Mouse (Mus musculus): ENCODE data around the gene Gtf2h4. TPM values are rescaled to one million over a fixed set of nuclear protein-coding genes. Genes with fewer than 3 reads are reported as not detected.

The Gtf2h4 gene
- 12.5 and 21.1 TPM in 2 replicates for polyA plus RNA-seq (2011; ENCODE audit: insufficient read depth, insufficient read length, low replicate concordance, missing spikeins)

DNA sequence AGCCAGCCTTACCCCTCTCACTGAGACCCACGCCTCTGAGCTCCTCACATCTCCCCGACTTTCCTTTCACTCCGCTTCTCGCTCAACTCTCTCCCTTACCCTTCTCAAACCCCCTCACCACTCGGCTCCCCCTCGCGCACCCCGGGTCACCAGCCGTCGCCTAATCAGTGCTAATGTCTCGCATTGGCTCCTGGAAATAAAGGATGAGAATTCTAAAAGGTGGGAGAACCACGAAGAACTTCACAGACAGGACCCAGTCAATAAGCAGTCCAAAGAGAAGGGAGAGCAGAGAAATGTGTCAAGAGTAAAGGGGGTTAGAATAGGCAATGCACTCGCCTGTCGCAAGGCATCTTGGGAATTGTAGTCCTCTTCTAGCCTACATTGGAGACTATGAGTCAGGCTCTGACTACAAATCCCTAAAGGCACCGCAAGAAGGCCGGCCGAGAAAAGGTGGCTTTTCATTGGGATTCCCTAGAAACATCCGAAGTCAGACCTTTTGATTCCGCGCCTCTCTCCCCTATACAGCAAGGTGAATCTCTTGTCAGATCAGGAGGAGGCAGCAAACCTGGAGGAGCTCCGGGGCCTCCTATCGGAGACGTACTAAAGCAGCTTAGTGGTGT is at the start of gene Gtf2h4:
Gene Gtf2h4, minus strand, starts transcription at position 324 of the 620 bp plus-strand sequence.
- no peak within 1 kb of the TSS for H3K27ac ChIP-seq (ENCODE audit: control insufficient read depth, insufficient read depth, low read depth, low read length, poor library complexity)
- TF ChIP-seq CTCF (IDR thresholded peaks at IDR 0.05; ENCODE audit: control insufficient read depth, insufficient read depth, low read length) (no peak), POLR2A (IDR thresholded peaks at IDR 0.05; ENCODE audit: borderline replicate concordance, control insufficient read depth, low read depth, low read length) (no peak)
- peak within 1 kb of the TSS; percentile 64 for H3K4me3 ChIP-seq (replicated peaks; ENCODE audit: control insufficient read depth, low read depth, low read length)
- H3K4me1 ChIP-seq (ENCODE audit: control insufficient read depth, insufficient read depth, low read length) = no peaks in the 10 kb centered on the region
- WGBS = 2% methylated on average over 23 of the region's 23 CpGs

DNA sequence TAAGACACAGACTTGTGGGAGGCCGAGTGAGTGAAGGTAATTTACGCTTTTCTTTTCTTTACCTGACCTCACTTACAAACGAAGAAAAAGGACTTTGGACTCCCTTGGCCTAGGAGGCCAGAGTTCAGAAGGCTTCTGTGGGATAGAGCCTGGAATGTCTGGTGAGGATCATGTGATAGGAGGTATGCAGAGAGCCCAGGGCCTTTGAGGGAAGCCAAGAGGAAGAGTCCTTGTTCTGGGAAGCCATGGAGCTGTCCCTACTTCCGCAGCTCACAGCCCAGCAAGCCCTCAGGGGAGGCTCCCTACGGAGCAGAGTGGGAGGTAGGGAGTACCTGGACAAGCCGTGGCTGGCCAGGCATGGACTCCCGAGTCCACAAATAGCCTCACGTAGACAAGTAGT is 48.1 kb upstream of the Gtf2h4 start:
- Histone ChIP-seq H3K4me3 (replicated peaks; ENCODE audit: control insufficient read depth, low read depth, low read length) (no peak overlapping the region), H3K27ac (ENCODE audit: control insufficient read depth, insufficient read depth, low read depth, low read length, poor library complexity) (no peak overlapping the region), H3K4me1 (ENCODE audit: control insufficient read depth, insufficient read depth, low read length) (no peaks in the 10 kb centered on the region)
- 75% methylated on average over 8 of the region's 8 CpGs for WGBS
- TF ChIP-seq CTCF (IDR thresholded peaks at IDR 0.05; ENCODE audit: control insufficient read depth, insufficient read depth, low read length) = no peak
- TF ChIP-seq POLR2A (IDR thresholded peaks at IDR 0.05; ENCODE audit: borderline replicate concordance, control insufficient read depth, low read depth, low read length) = no peak

DNA sequence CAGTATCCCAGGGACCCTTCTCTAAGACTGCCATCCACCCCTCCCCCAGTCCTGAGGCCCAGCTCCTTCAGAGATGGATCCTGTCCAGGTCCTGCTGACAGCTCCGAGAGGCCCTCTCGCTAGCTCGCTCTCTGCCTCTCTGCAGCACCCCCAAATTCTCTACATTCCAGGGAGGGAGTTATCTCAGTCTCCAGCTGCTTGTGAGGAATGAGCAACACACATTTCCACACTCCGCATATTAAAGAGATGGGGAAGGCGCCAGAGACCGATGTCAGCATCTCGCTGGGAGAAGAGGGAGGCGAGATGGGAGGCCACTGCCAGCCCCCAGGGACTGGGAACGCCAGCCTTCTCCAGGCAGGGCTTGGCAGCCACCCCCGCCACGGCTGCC is 46.8 kb upstream of the Gtf2h4 start:
- H3K27ac ChIP-seq (ENCODE audit: control insufficient read depth, insufficient read depth, low read depth, low read length, poor library complexity) = no peak overlapping the region
- WGBS = 51% methylated on average over 11 of the region's 11 CpGs
- H3K4me3 ChIP-seq (replicated peaks; ENCODE audit: control insufficient read depth, low read depth, low read length) = no peak overlapping the region
- no peaks in the 10 kb centered on the region for H3K4me1 ChIP-seq (ENCODE audit: control insufficient read depth, insufficient read depth, low read length)
- TF ChIP-seq CTCF (IDR thresholded peaks at IDR 0.05; ENCODE audit: control insufficient read depth, insufficient read depth, low read length) (no peak), POLR2A (IDR thresholded peaks at IDR 0.05; ENCODE audit: borderline replicate concordance, control insufficient read depth, low read depth, low read length) (no peak)

DNA sequence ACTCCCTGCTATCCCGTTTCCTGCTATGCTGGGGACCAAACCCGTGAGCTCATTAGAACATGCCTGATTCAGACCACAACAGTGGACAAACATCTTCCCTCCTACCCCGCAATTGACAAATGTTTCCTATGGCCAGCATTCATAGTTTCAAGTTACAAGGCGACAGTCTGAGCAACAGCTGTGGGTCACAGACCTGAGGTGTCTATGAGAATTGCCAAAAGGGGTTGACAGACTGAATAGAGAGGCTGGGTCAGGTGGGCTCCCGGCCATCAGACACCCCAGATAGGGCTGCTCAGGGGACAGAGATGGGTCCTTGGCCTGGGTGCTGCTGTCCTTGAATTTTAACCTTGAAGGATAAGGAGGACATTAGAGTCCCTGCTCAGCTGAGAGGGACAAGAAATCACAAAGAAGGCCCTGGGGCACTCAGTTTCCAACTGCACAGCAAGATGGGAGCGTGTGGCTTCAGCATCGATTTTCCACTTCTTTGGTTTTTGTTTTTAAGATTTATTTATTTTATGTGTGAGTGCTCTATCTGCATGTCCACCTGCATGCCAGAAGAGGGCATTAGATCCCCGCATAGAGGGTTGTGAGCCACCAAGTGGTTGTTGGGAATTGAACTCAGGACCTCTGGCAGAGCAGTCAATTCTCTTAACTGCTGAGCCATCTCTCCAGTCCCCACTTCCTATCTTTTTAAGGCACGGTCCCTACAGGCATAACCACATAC is 46.2 kb upstream of the Gtf2h4 start:
- WGBS = 60% methylated on average over 9 of the region's 9 CpGs
- Histone ChIP-seq H3K4me3 (replicated peaks; ENCODE audit: control insufficient read depth, low read depth, low read length) (no peak overlapping the region), H3K27ac (ENCODE audit: control insufficient read depth, insufficient read depth, low read depth, low read length, poor library complexity) (no peak overlapping the region), H3K4me1 (ENCODE audit: control insufficient read depth, insufficient read depth, low read length) (no peaks in the 10 kb centered on the region)
- TF ChIP-seq POLR2A (IDR thresholded peaks at IDR 0.05; ENCODE audit: borderline replicate concordance, control insufficient read depth, low read depth, low read length) (no peak), CTCF (IDR thresholded peaks at IDR 0.05; ENCODE audit: control insufficient read depth, insufficient read depth, low read length) (no peak)

DNA sequence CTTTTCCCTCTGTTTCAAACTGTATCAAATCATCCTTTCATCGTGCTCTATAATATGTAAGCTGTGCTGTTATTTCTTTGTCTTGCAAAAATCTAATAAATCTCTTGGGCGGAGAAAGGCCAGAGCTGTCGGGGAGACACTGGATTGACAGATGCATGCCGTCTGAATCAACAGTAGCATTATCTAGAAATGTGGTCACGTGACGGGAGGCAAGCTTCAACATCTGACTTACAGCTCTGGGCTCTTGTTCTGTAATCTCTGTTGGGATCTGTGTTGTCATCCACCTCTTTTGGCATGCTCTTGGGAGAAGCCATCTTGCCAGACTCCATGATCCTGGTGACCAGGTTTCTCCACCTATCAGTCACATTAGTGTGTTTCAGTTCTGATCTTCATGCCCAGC is 43.5 kb upstream of the Gtf2h4 start:
- no peaks in the 10 kb centered on the region; the same call in 1 of the 2 replicates for H3K4me1 ChIP-seq (ENCODE audit: control insufficient read depth, insufficient read depth, low read length)
- WGBS = 70% methylated on average over 6 of the region's 6 CpGs
- no peak overlapping the region for H3K27ac ChIP-seq (ENCODE audit: control insufficient read depth, insufficient read depth, low read depth, low read length, poor library complexity)
- TF ChIP-seq CTCF (IDR thresholded peaks at IDR 0.05; ENCODE audit: control insufficient read depth, insufficient read depth, low read length) (no peak), POLR2A (IDR thresholded peaks at IDR 0.05; ENCODE audit: borderline replicate concordance, control insufficient read depth, low read depth, low read length) (no peak)
- no peak overlapping the region for H3K4me3 ChIP-seq (replicated peaks; ENCODE audit: control insufficient read depth, low read depth, low read length)

DNA sequence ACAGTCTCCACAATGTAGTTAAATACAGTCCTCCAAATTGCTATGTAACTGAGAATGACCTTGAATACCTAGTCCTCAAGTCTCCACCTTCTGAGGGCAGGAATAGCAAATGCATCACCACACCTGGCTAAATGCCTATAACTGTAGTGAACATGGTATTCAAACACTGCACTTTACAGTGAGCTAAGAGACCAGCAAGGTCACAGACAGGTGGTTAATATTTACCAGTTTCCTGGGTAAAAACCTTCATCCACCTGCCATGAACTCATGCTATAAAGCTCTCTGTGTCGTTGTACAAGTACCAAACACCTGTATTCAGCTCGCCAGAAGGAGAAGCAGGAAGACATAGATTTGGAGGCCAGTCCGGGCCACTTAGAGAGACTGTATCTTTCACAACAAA is 42.6 kb upstream of the Gtf2h4 start:
- 68% methylated on average over 3 of the region's 3 CpGs for WGBS
- H3K4me1 ChIP-seq (ENCODE audit: control insufficient read depth, insufficient read depth, low read length) = no peaks in the 10 kb centered on the region; the same call in 1 of the 2 replicates
- H3K27ac ChIP-seq (ENCODE audit: control insufficient read depth, insufficient read depth, low read depth, low read length, poor library complexity) = no peak overlapping the region
- no peak overlapping the region for H3K4me3 ChIP-seq (replicated peaks; ENCODE audit: control insufficient read depth, low read depth, low read length)
- no peak for TF ChIP-seq CTCF (IDR thresholded peaks at IDR 0.05; ENCODE audit: control insufficient read depth, insufficient read depth, low read length)
- no peak for TF ChIP-seq POLR2A (IDR thresholded peaks at IDR 0.05; ENCODE audit: borderline replicate concordance, control insufficient read depth, low read depth, low read length)

DNA sequence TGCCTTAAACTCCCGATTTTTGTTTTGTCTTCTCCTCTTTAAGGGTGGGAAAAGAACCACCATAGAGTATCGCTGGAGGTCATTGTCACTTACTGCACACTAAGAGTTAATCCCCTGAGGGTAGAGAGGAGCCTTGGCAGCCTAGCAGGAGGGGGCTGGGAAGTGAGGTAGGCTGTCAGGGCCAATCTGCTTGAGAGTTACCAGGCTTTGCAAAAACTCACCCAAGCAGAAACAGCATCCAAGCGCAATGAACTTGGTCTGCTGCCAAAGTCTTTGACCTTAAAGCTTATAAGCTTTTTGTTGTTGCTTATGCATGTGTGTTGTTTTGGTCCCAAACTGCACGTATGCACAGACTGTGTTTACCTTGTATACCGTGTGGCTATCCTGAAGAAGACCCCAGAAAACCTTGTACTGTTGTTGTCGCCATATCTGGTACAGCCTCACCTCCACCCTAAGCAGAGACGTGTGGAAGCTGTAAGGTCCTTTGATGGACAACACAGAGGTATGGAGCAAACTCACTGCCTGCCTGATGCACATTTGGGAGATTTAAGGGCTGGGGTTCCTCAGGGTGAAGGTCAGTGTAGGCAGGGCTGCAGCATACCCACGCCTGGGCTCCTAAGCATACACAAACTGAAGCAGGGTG is 37.3 kb upstream of the Gtf2h4 start:
- Histone ChIP-seq H3K4me3 (replicated peaks; ENCODE audit: control insufficient read depth, low read depth, low read length) (no peak overlapping the region), H3K27ac (ENCODE audit: control insufficient read depth, insufficient read depth, low read depth, low read length, poor library complexity) (no peak overlapping the region), H3K4me1 (ENCODE audit: control insufficient read depth, insufficient read depth, low read length) (no peaks in the 10 kb centered on the region; the same call in 1 of the 2 replicates)
- TF ChIP-seq CTCF (IDR thresholded peaks at IDR 0.05; ENCODE audit: control insufficient read depth, insufficient read depth, low read length) (no peak), POLR2A (IDR thresholded peaks at IDR 0.05; ENCODE audit: borderline replicate concordance, control insufficient read depth, low read depth, low read length) (no peak)
- 63% methylated on average over 8 of the region's 8 CpGs for WGBS

DNA sequence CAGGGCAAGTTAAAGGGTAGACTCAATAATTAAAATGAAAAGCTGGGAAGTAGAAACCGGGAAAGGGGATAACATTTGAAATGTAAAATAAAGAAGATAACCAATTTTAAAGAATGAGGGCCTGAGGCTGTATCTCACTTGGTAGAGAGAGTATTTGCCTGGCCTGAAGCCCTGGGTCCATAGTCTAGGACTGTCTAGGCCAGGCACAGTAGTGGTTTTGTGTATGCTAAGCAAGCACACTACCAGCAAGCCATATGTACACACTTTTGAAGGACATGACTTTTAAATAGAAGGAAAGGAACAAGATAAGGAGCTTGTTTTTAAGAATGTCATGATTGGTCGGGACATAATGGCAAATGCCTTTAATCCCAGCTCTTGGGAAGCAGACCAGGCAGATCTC is 35.1 kb upstream of the Gtf2h4 start:
- Histone ChIP-seq H3K27ac (ENCODE audit: control insufficient read depth, insufficient read depth, low read depth, low read length, poor library complexity) (no peak overlapping the region), H3K4me3 (replicated peaks; ENCODE audit: control insufficient read depth, low read depth, low read length) (no peak overlapping the region), H3K4me1 (ENCODE audit: control insufficient read depth, insufficient read depth, low read length) (no peaks in the 10 kb centered on the region; the same call in 1 of the 2 replicates)
- no peak for TF ChIP-seq CTCF (IDR thresholded peaks at IDR 0.05; ENCODE audit: control insufficient read depth, insufficient read depth, low read length)
- TF ChIP-seq POLR2A (IDR thresholded peaks at IDR 0.05; ENCODE audit: borderline replicate concordance, control insufficient read depth, low read depth, low read length) = no peak
- 61% methylated on average over 2 of the region's 2 CpGs for WGBS
